Mouse (Mus musculus): ENCODE measurements at regions not wholly inside any gene's neighbourhood (a gene's known extent, or its start where the extent isn't known, plus 50 kb on each side); places are given as distances from the start of the nearest gene placed in this dataset.

DNA sequence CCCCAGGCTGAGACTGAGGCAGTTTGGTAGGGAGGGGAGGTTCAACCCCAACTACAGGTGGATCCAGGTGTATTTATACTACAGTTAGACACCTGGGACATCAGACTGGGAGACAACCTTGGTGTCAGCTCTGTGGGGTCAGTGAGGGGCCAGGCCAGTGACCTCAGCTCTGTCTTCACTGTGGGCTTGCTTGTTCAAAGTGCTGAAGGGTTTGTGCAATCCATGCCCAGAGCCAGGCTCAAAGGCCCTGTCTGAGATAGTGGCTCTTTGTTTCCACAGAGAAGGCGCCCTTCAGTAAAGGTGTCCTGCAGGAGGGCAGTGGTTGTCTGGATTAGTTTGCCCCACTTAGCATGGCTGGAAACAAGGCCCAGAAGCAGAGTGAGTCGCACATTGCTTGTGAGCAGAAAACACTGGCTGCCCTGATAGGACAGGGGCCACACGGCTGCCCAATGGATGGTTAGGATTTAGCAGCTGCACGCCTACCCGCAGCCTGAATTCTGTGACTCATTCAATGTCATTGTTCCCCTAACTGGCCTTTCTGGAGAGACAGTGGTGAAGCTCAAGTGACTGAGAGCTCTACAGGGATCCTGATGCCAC lies 154.7 kb downstream of the Cdh26 start:
- H3K36me3 ChIP-seq (ENCODE audit: control insufficient read depth, insufficient read depth, low read length) = no peaks in the 10 kb centered on the region
- H3K9ac ChIP-seq (ENCODE audit: low read length) = no peak overlapping the region
- no peaks in the 10 kb centered on the region for H3K9me3 ChIP-seq (replicated peaks; ENCODE audit: control insufficient read depth, low read length)
- H3K27me3 ChIP-seq (ENCODE audit: control insufficient read depth, insufficient read depth, low read length) = no peaks in the 10 kb centered on the region
- no peak for ATAC-seq (ENCODE audit: insufficient read depth, low FRiP score)
- H3K27ac ChIP-seq (ENCODE audit: low read length) = no peak overlapping the region
- H3K4me1 ChIP-seq (ENCODE audit: control insufficient read depth, insufficient read depth, low read length) = 0 out of 2 replicates have a peak, but pooled peaks cover 3% of the 10 kb centered on the region
- 62% methylated on average over 5 of the region's 5 CpGs for WGBS
- no peak overlapping the region for H3K4me3 ChIP-seq (replicated peaks; ENCODE audit: low read length)
- H3K4me2 ChIP-seq (ENCODE audit: low read depth, low read length) = no peak overlapping the region

DNA sequence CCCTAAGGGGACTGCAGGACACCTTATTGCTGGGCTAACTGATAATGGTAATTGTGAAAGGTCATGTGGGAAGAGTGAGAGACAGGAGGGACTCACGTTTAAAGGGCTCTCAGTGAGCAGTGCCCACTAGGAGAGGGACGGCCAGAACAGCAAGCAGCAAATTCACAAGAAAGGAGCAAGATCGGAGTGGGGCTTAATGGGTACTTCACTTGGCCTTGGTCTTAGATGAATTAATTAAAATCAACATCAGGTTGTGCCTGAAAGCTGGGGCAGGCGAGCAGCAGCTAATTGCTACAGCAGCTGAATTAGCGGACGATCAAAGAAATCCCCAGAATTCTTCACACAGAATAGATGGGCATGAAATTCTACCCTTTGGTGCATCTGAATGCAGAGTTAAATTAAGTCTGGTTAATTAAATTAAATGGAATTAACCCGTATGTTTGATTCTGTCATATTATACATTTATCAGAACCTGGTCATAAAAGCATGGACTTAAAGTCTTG lies 156.9 kb downstream of the Cdh26 start:
- no peaks in the 10 kb centered on the region for H3K27me3 ChIP-seq (ENCODE audit: control insufficient read depth, insufficient read depth, low read length)
- WGBS = 82% methylated on average over 7 of the region's 7 CpGs
- no peak overlapping the region for H3K9ac ChIP-seq (ENCODE audit: low read length)
- H3K4me1 ChIP-seq (ENCODE audit: control insufficient read depth, insufficient read depth, low read length) = no peaks in the 10 kb centered on the region
- H3K4me2 ChIP-seq (ENCODE audit: low read depth, low read length) = no peak overlapping the region
- no peak overlapping the region for H3K27ac ChIP-seq (ENCODE audit: low read length)
- H3K36me3 ChIP-seq (ENCODE audit: control insufficient read depth, insufficient read depth, low read length) = no peaks in the 10 kb centered on the region
- no peak for ATAC-seq (ENCODE audit: insufficient read depth, low FRiP score)
- no peak overlapping the region for H3K4me3 ChIP-seq (replicated peaks; ENCODE audit: low read length)
- H3K9me3 ChIP-seq (replicated peaks; ENCODE audit: control insufficient read depth, low read length) = no peaks in the 10 kb centered on the region

DNA sequence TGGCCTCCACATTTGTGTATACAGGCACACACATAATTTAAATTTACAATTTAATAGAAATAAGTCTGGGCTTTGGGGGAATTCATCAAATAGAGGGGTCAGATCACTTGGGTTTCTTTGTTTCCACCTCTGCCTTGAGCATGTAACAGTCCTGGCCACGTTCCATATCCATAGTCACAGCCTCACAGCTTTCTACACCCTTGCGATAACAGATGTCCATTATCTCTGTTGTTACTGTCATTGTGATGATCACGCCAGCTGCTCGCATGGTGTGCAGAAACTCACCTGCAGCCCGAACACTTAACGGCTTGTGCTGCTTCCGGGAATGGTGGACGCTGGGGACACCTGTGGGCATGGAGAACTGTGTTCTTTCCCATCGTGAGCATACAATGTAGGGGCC lies 163.4 kb downstream of the Cdh26 start:
- H3K4me2 ChIP-seq (ENCODE audit: low read depth, low read length) = no peak overlapping the region
- 63% methylated on average over 9 of the region's 9 CpGs for WGBS
- no peak overlapping the region for H3K9ac ChIP-seq (ENCODE audit: low read length)
- no peak overlapping the region for H3K27ac ChIP-seq (ENCODE audit: low read length)
- H3K9me3 ChIP-seq (replicated peaks; ENCODE audit: control insufficient read depth, low read length) = no peaks in the 10 kb centered on the region
- H3K27me3 ChIP-seq (ENCODE audit: control insufficient read depth, insufficient read depth, low read length) = no peaks in the 10 kb centered on the region
- H3K4me1 ChIP-seq (ENCODE audit: control insufficient read depth, insufficient read depth, low read length) = peaks cover 11% of the 10 kb centered on the region; the same call in 1 of the 2 replicates
- H3K4me3 ChIP-seq (replicated peaks; ENCODE audit: low read length) = no peak overlapping the region
- no peak for ATAC-seq (ENCODE audit: insufficient read depth, low FRiP score)
- H3K36me3 ChIP-seq (ENCODE audit: control insufficient read depth, insufficient read depth, low read length) = no peaks in the 10 kb centered on the region

DNA sequence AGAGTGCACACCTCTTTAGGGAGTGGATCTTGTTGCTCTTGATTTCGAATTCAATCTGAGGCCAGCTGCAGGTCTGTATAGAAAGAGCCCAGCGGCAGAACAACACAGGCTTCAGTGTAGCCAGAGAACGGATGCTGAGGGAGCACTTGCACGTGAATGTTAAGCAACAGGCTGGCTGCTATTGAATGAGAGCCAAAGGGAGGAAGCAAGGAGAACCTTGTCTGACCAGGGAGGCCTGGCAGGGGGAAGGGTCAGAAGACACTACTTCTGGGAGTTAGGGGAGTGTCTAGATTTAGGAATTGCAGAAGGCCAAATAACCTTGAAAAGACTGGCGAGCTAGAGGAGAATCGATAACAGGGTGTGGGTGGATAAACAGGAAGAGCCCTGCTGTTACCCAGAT lies 163.8 kb downstream of the Cdh26 start:
- no peaks in the 10 kb centered on the region for H3K9me3 ChIP-seq (replicated peaks; ENCODE audit: control insufficient read depth, low read length)
- no peak overlapping the region for H3K9ac ChIP-seq (ENCODE audit: low read length)
- H3K4me2 ChIP-seq (ENCODE audit: low read depth, low read length) = no peak overlapping the region
- peaks cover 11% of the 10 kb centered on the region; the same call in 1 of the 2 replicates for H3K4me1 ChIP-seq (ENCODE audit: control insufficient read depth, insufficient read depth, low read length)
- H3K27me3 ChIP-seq (ENCODE audit: control insufficient read depth, insufficient read depth, low read length) = no peaks in the 10 kb centered on the region
- H3K36me3 ChIP-seq (ENCODE audit: control insufficient read depth, insufficient read depth, low read length) = no peaks in the 10 kb centered on the region
- 37% methylated on average over 6 of the region's 6 CpGs for WGBS
- H3K27ac ChIP-seq (ENCODE audit: low read length) = no peak overlapping the region
- no peak for ATAC-seq (ENCODE audit: insufficient read depth, low FRiP score)
- H3K4me3 ChIP-seq (replicated peaks; ENCODE audit: low read length) = no peak overlapping the region

DNA sequence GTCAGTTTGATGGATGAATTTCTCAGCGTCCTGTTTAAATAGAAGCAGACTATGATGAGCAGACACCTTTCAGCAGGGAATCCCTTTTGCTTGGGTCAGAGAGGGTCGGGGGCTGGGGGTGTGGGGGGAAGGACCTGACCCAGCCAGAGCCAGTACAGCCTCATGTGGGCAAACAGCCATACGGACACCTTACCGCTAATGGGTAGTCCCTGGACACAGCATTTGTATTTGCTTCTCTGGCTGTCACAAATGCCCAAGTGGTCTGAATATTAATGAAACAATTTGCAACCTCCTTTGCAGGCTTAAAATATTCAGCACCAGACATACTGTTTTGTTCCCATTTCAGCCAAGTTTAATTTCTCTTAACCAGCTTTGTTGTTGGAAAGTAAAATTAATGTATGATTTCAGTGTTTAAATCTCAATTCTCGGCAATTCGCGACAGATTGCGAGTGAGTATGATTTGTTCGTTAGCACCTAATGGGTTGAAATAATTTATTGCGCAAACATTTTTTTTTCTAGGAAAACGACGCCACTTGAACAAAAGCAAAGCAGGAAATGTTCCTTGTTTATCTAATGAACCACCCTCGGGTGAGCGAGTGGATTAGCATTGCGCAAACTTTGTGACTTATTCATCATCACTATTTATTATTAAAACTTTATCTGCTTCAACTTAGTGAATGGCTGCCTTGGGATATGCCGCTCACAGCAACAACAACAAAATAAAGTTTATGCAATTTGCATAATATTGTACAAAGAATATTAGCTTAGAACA lies 166.2 kb downstream of the Cdh26 start:
- H3K4me3 ChIP-seq (replicated peaks; ENCODE audit: low read length) = no peak overlapping the region
- H3K9me3 ChIP-seq (replicated peaks; ENCODE audit: control insufficient read depth, low read length) = no peaks in the 10 kb centered on the region

DNA sequence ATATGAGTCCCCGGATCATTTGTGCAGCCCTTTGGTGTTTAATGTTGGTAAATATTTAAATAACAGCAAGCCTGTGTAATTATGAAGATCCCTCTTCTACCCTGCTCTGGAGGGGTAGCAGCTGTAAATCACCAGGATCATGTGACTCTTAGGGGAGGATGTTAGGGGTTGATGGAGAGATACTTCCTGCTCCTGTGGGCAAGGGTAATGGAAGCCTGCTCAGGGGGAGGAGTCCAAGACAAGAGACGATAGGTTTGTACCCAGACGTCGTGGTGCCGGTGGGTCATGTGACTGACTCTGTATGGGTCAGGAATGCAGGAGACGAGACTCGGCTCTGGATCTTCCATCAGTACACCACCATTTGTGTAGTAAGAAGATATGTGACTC lies 166.7 kb downstream of the Cdh26 start:
- H3K4me1 ChIP-seq (ENCODE audit: control insufficient read depth, insufficient read depth, low read length) = peaks cover 11% of the 10 kb centered on the region; the same call in 1 of the 2 replicates
- H3K9me3 ChIP-seq (replicated peaks; ENCODE audit: control insufficient read depth, low read length) = no peaks in the 10 kb centered on the region
- no peak overlapping the region for H3K27ac ChIP-seq (ENCODE audit: low read length)
- H3K36me3 ChIP-seq (ENCODE audit: control insufficient read depth, insufficient read depth, low read length) = no peaks in the 10 kb centered on the region
- WGBS = 35% methylated on average over 7 of the region's 7 CpGs
- H3K9ac ChIP-seq (ENCODE audit: low read length) = no peak overlapping the region
- no peaks in the 10 kb centered on the region for H3K27me3 ChIP-seq (ENCODE audit: control insufficient read depth, insufficient read depth, low read length)
- H3K4me2 ChIP-seq (ENCODE audit: low read depth, low read length) = peak overlapping the region; percentile 13; the same call in 1 of the 2 replicates
- no peak overlapping the region for H3K4me3 ChIP-seq (replicated peaks; ENCODE audit: low read length)
- ATAC-seq (ENCODE audit: insufficient read depth, low FRiP score) = peak; percentile 60; the same call in 1 of the 2 replicates

More for the DNA sequence above, 166.2 kb downstream of the Cdh26 start:
- H3K27me3 ChIP-seq (ENCODE audit: control insufficient read depth, insufficient read depth, low read length) = no peaks in the 10 kb centered on the region
- peak overlapping the region; percentile 13 for H3K4me2 ChIP-seq (ENCODE audit: low read depth, low read length)
- no peak for ATAC-seq (ENCODE audit: insufficient read depth, low FRiP score)
- H3K9ac ChIP-seq (ENCODE audit: low read length) = no peak overlapping the region
- no peaks in the 10 kb centered on the region for H3K36me3 ChIP-seq (ENCODE audit: control insufficient read depth, insufficient read depth, low read length)
- peaks cover 11% of the 10 kb centered on the region; the same call in 1 of the 2 replicates for H3K4me1 ChIP-seq (ENCODE audit: control insufficient read depth, insufficient read depth, low read length)
- H3K27ac ChIP-seq (ENCODE audit: low read length) = no peak overlapping the region
- 29% methylated on average over 16 of the region's 16 CpGs for WGBS

DNA sequence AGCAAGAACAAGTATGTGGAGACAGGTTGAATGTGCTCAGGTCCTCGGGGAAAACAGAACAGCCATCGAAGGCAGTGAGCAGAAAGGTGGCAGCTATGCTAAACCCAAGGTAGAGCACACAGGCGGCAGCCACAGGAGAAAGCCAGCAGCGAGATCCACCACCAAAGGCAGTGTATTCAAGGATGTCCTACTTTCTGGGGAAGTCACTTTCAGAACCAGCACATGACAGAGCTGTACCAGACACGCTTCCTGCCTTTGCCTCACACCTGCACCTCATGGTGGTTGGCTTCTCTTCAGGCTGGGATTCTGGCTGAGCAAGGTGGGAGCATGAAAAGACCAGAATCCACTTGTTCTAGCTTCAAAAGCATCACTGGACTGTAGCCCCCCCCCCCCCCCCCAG lies 168.0 kb downstream of the Cdh26 start:
- Histone ChIP-seq H3K9me3 (replicated peaks; ENCODE audit: control insufficient read depth, low read length) (0 out of 2 replicates have a peak, but pooled peaks cover 4% of the 10 kb centered on the region), H3K4me1 (ENCODE audit: control insufficient read depth, insufficient read depth, low read length) (peaks cover 11% of the 10 kb centered on the region; the same call in 1 of the 2 replicates), H3K9ac (ENCODE audit: low read length) (no peak overlapping the region), H3K4me3 (replicated peaks; ENCODE audit: low read length) (no peak overlapping the region), H3K4me2 (ENCODE audit: low read depth, low read length) (no peak overlapping the region), H3K27ac (ENCODE audit: low read length) (no peak overlapping the region), H3K27me3 (ENCODE audit: control insufficient read depth, insufficient read depth, low read length) (no peaks in the 10 kb centered on the region), H3K36me3 (ENCODE audit: control insufficient read depth, insufficient read depth, low read length) (no peaks in the 10 kb centered on the region)
- 95% methylated on average over 5 of the region's 5 CpGs for WGBS
- no peak for ATAC-seq (ENCODE audit: insufficient read depth, low FRiP score)

DNA sequence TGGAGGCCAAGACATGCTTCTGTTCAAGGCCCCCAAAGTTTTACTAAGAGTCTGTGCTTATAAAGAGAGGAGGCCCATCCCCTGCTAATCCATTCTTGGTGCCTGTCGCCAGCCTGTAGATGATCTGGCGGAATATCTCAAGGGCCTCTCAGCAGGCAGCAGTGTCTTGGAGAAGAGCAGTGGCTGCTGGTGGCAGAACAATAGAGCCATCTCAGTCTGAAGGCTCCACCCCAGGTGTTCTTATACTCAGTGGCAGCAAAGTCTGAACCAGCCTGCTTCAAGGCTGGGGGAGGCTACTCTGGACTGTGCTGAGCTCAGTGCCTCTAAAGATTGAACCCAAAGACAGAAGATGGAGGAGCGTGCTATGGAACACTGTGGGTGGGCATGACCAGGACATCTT lies 168.5 kb downstream of the Cdh26 start:
- no peak overlapping the region for H3K4me2 ChIP-seq (ENCODE audit: low read depth, low read length)
- H3K4me3 ChIP-seq (replicated peaks; ENCODE audit: low read length) = no peak overlapping the region
- H3K27me3 ChIP-seq (ENCODE audit: control insufficient read depth, insufficient read depth, low read length) = no peaks in the 10 kb centered on the region
- H3K4me1 ChIP-seq (ENCODE audit: control insufficient read depth, insufficient read depth, low read length) = peaks cover 10% of the 10 kb centered on the region; the same call in 1 of the 2 replicates
- no peaks in the 10 kb centered on the region for H3K36me3 ChIP-seq (ENCODE audit: control insufficient read depth, insufficient read depth, low read length)
- H3K9me3 ChIP-seq (replicated peaks; ENCODE audit: control insufficient read depth, low read length) = 0 out of 2 replicates have a peak, but pooled peaks cover 4% of the 10 kb centered on the region
- H3K27ac ChIP-seq (ENCODE audit: low read length) = no peak overlapping the region
- no peak overlapping the region for H3K9ac ChIP-seq (ENCODE audit: low read length)
- 96% methylated on average over 3 of the region's 3 CpGs for WGBS
- ATAC-seq (ENCODE audit: insufficient read depth, low FRiP score) = no peak

DNA sequence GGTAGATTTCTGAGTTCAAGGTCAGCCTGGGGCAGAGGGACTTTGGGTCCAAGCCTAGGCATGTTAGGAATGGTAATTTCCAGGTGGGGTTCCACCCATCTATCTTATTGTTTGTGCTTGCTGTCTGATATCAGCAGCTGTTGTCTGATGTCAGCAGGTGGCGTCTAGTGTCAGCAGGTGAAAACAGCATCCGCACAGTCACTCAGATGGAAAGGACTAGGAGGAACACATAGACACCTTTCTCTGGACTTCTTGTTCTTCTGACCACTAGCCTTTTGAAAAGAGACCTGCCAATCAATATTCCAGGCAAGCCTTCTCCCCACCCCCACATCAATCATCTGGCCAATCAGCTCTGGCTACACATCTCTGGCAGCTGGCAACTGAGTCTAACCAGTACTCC lies 173.1 kb downstream of the Cdh26 start:
- no peak overlapping the region for H3K4me2 ChIP-seq (ENCODE audit: low read depth, low read length)
- H3K9ac ChIP-seq (ENCODE audit: low read length) = no peak overlapping the region
- H3K9me3 ChIP-seq (replicated peaks; ENCODE audit: control insufficient read depth, low read length) = 0 out of 2 replicates have a peak, but pooled peaks cover 4% of the 10 kb centered on the region
- H3K27me3 ChIP-seq (ENCODE audit: control insufficient read depth, insufficient read depth, low read length) = 0 out of 2 replicates have a peak, but pooled peaks cover 2% of the 10 kb centered on the region
- H3K4me1 ChIP-seq (ENCODE audit: control insufficient read depth, insufficient read depth, low read length) = peaks cover 9% of the 10 kb centered on the region
- 73% methylated on average over 2 of the region's 2 CpGs for WGBS
- no peak overlapping the region for H3K4me3 ChIP-seq (replicated peaks; ENCODE audit: low read length)
- ATAC-seq (ENCODE audit: insufficient read depth, low FRiP score) = no peak
- H3K36me3 ChIP-seq (ENCODE audit: control insufficient read depth, insufficient read depth, low read length) = no peaks in the 10 kb centered on the region
- no peak overlapping the region for H3K27ac ChIP-seq (ENCODE audit: low read length)

Data from stomach, embryonic 16.5 days (tissue).